29 mouse cellular contexts compared by ENCODE assay signal in genomic region chr13:81937061-81937460, GRCm38 (mm10).
DNase-seq lines count a peak whose midpoint lies in the region; ATAC-seq and TF ChIP-seq lines count a peak whose summit lies in the region.
"Had no signal": no experiment of that assay in that cellular context is flagged by ENCODE, and none has a peak within 500 bp of the region (broad histone marks: within the 10 kb centered on the region; RNA-seq: fewer than 3 reads in every experiment).

No protein-coding gene starts in this region.

- no peaks in the 10 kb centered on the region for H3K27me3 ChIP-seq in forebrain, embryonic 13.5 days
- H3K27me3 ChIP-seq in forebrain, embryonic 12.5 days = no peaks in the 10 kb centered on the region
- H3K27me3 ChIP-seq in forebrain, postnatal 0 days (ENCODE audit: insufficient read depth, low read length) = no peaks in the 10 kb centered on the region
- H3K27me3 ChIP-seq: embryonic facial prominence, embryonic 13.5 days; heart, embryonic 12.5 days; heart, embryonic 15.5 days; hindbrain, embryonic 12.5 days; intestine, embryonic 15.5 days had no signal

- peaks cover 4% of the 10 kb centered on the region; the same call in 1 of the 2 replicates for H3K4me1 ChIP-seq in forebrain, embryonic 13.5 days
- H3K4me1 ChIP-seq in forebrain, embryonic 12.5 days = peaks cover 3% of the 10 kb centered on the region; the same call in 1 of the 2 replicates
- no peaks in the 10 kb centered on the region for H3K4me1 ChIP-seq in forebrain, postnatal 0 days (ENCODE audit: insufficient read depth)
- H3K4me1 ChIP-seq: embryonic facial prominence, embryonic 10.5 days; heart, embryonic 12.5 days; heart, embryonic 15.5 days; hindbrain, embryonic 12.5 days; intestine, embryonic 15.5 days had no signal

- H3K4me2 ChIP-seq in forebrain, embryonic 13.5 days = no peak overlapping the region
- no peak overlapping the region for H3K4me2 ChIP-seq in forebrain, embryonic 12.5 days
- no peak overlapping the region for H3K4me2 ChIP-seq in forebrain, postnatal 0 days (ENCODE audit: low read depth)
- H3K4me2 ChIP-seq: embryonic facial prominence, embryonic 13.5 days; heart, embryonic 12.5 days; heart, embryonic 15.5 days; hindbrain, embryonic 12.5 days; intestine, embryonic 15.5 days had no signal

- H3K9ac ChIP-seq in forebrain, embryonic 13.5 days = no peak overlapping the region
- H3K9ac ChIP-seq in forebrain, embryonic 12.5 days = no peak overlapping the region
- H3K9ac ChIP-seq in forebrain, postnatal 0 days = no peak overlapping the region
- H3K9ac ChIP-seq: embryonic facial prominence, embryonic 13.5 days; heart, embryonic 12.5 days; heart, embryonic 15.5 days; hindbrain, embryonic 12.5 days; intestine, embryonic 15.5 days had no signal

- DNase-seq in frontal cortex, postnatal 25 days (ENCODE audit: low spot score in 2 of 2) = no peak
- DNase-seq in ZHBTc4 (ENCODE audit: low read depth, low spot score) = peak; percentile 5
- DNase-seq in forebrain, postnatal 0 days = no peak
- no peak for DNase-seq in retina, embryonic 14.5 days (ENCODE audit: low spot score)
- DNase-seq: adrenal gland, postnatal 10 days; adrenal gland, postnatal 36 days; cerebellum, adult 11 months; cerebellum, adult 2 months; cerebellum, postnatal 10 days; cerebellum, postnatal 36 days; embryo, embryonic 11 days; gastrocnemius, postnatal 10 days; gastrocnemius, postnatal 36 days; heart, adult 11 months; heart, postnatal 10 days; heart, postnatal 4 days; kidney, adult 11 months; kidney, adult 8-10 months had no signal

- no peak for TF ChIP-seq CTCF in forebrain, postnatal 0 days (IDR thresholded peaks at IDR 0.05; ENCODE audit: low read depth)

- H3K27ac ChIP-seq in forebrain, embryonic 13.5 days = 0 out of 2 replicates have a peak overlapping the region, but pooled peaks have one; percentile 12
- H3K27ac ChIP-seq in forebrain, embryonic 12.5 days = no peak overlapping the region
- peak overlapping the region; percentile 42; the same call in 1 of the 2 replicates for H3K27ac ChIP-seq in forebrain, postnatal 0 days (ENCODE audit: low read depth, low read length)
- H3K27ac ChIP-seq: embryonic facial prominence, embryonic 10.5 days; embryonic facial prominence, embryonic 13.5 days; heart, embryonic 15.5 days; hindbrain, embryonic 12.5 days; intestine, embryonic 15.5 days had no signal

- H3K9me3 ChIP-seq in forebrain, embryonic 13.5 days (replicated peaks) = no peaks in the 10 kb centered on the region
- H3K9me3 ChIP-seq in forebrain, embryonic 12.5 days = no peaks in the 10 kb centered on the region
- H3K9me3 ChIP-seq in forebrain, postnatal 0 days (ENCODE audit: low read length) = no peaks in the 10 kb centered on the region
- H3K9me3 ChIP-seq: embryonic facial prominence, embryonic 10.5 days; embryonic facial prominence, embryonic 13.5 days; heart, embryonic 12.5 days; heart, embryonic 15.5 days; hindbrain, embryonic 12.5 days; intestine, embryonic 15.5 days had no signal

- no peak; the same call in 1 of the 2 replicates for ATAC-seq in forebrain, embryonic 13.5 days
- ATAC-seq in forebrain, embryonic 12.5 days (ENCODE audit: low FRiP score) = no peak; the same call in 1 of the 2 replicates
- ATAC-seq in frontal cortex, adult (ENCODE audit: low TSS enrichment) = 0 out of 2 replicates have a peak, but pooled peaks have one; percentile 20
- ATAC-seq in forebrain, postnatal 0 days = peak; percentile 54
- ATAC-seq: hindbrain, embryonic 16.5 days; intestine, embryonic 15.5 days had no signal

- WGBS in forebrain, embryonic 13.5 days = 56% methylated on average over 3 of the region's 3 CpGs
- 58% methylated on average over 3 of the region's 3 CpGs for WGBS in forebrain, embryonic 12.5 days
- 49% methylated on average over 3 of the region's 3 CpGs for WGBS in forebrain, postnatal 0 days

- H3K36me3 ChIP-seq in forebrain, embryonic 13.5 days (ENCODE audit: poor library complexity, severe bottlenecking) = no peaks in the 10 kb centered on the region
- H3K36me3 ChIP-seq in forebrain, embryonic 12.5 days (replicated peaks) = no peaks in the 10 kb centered on the region
- no peaks in the 10 kb centered on the region for H3K36me3 ChIP-seq in forebrain, postnatal 0 days (ENCODE audit: insufficient read depth)
- H3K36me3 ChIP-seq: embryonic facial prominence, embryonic 10.5 days; embryonic facial prominence, embryonic 13.5 days; heart, embryonic 12.5 days; heart, embryonic 15.5 days; hindbrain, embryonic 12.5 days; intestine, embryonic 15.5 days had no signal

- no peak overlapping the region for H3K4me3 ChIP-seq in forebrain, embryonic 13.5 days
- no peak overlapping the region for H3K4me3 ChIP-seq in forebrain, embryonic 12.5 days (replicated peaks)
- no peak overlapping the region for H3K4me3 ChIP-seq in forebrain, postnatal 0 days (ENCODE audit: low read depth, low read length)
- H3K4me3 ChIP-seq: embryonic facial prominence, embryonic 10.5 days; embryonic facial prominence, embryonic 13.5 days; erythroblast, embryonic 14.5 days; heart, embryonic 12.5 days; heart, embryonic 15.5 days; hindbrain, embryonic 12.5 days; intestine, embryonic 15.5 days had no signal

Comparison
In these comparisons a context has a peak if more than half of its experiments do, and no peak if none do; other contexts are left out.
1. ATAC-seq: peak in frontal cortex, adult (single experiment) and forebrain, postnatal 0 days (single experiment); none in forebrain, embryonic 13.5 days (single experiment) and forebrain, embryonic 12.5 days (single experiment).